Mouse (Mus musculus): ENCODE results near the gene Cyp2b19. TPM values are rescaled to one million over a fixed set of nuclear protein-coding genes. Genes with fewer than 3 reads are reported as not detected.

Cyp2b19 gene
- total RNA-seq, 2 experiments from 2014 or later = not detected

Other genes starting within 250 kb of the Cyp2b19 start
- gene Nlrp9a, start 222.1 kb upstream of the Cyp2b19 start, total RNA-seq (2021) = not detected
- not detected for gene Vmn1r185, start 138.7 kb upstream of the Cyp2b19 start, total RNA-seq (2021)
- not detected for gene Cyp2b23, start 70.7 kb upstream of the Cyp2b19 start, total RNA-seq (2021)
- not detected for gene Cyp2g1, start 51.8 kb downstream of the Cyp2b19 start, total RNA-seq (2021)
- not detected for gene Cyp2a5, start 78.2 kb downstream of the Cyp2b19 start, total RNA-seq (2021)
- not detected for gene Cyp2a22, start 182.2 kb downstream of the Cyp2b19 start, total RNA-seq (2021)